Mouse (Mus musculus) spleen, adult 10 weeks (tissue): ENCODE data around the gene Fam78b. TPM values are rescaled to one million over a fixed set of nuclear protein-coding genes. Genes with fewer than 3 reads are reported as not detected.

Experiments
- polyA plus RNA-seq: library from polyadenylated mRNA; stranded (reverse); fragments of 350-450 nt; fragmentation: Illumina TruSeq; extraction: RNeasy Lipid Tissue Mini Kit (QIAGEN cat#74804); gene quantifications from one replicate; pipeline ENCODE4 v1.2.3, GENCODE M21; 2015; ENCODE audit warnings: low replicate concordance; ENCODE audit not compliant: insufficient read depth

Gene Fam78b
- polyA plus RNA-seq = 1.4 TPM

DNA sequence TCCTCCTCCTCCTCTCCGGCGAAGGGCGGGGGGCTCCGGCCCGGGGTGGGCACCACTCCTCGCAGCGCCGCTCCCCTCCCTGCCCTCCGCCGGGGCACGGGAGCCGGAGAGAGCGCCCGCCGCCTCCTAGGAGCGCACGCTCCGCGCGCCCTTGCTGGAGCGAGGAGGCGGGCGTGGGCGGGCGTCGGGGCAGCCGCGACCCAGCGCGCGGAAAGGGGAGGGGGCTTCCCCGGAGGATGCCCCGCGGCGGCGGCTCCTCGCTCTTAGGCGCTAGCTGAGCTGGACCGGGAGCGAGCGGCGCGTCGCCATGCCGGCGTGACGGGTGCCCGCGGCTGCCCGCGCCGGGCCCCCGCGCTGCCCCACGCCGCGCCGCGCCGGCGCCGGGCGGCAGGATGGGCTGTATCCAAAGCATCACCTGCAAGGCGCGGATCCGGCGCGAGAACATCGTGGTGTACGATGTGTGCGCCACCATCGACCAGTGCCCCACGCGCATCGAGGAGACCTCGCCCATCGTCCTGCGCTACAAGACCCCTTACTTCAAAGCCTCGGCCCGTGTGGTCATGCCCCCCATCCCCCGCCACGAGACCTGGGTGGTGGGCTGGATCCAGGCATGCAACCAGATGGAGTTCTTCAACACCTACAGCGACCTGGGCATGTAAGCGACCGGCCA lies at the start of gene Fam78b:
TSS of gene Fam78b (plus strand) at position 244 of the 670 bp plus-strand sequence.

